Mouse (Mus musculus) fat pad, adult 2 months (tissue): Measurements from ENCODE around the gene Trem3.

Experiments used
- DNase-seq: peaks from one replicate; pipeline ENCODE4 v3.0.0-alpha.2; 2011; ENCODE audit warnings: low read depth, low spot score; ENCODE audit errors: extremely low read depth

Trem3 gene

GRCm38 (mm10) chr17:48247221-48247928 is at the start of gene Trem3:
Trem3 (plus strand) TSS chr17:48247777.
- DNase-seq: no peak

- no peak for DNase-seq
Measured at GRCm38 (mm10) chr17:48203086-48203485, 44.5 kb upstream of the Trem3 start.

DNA sequence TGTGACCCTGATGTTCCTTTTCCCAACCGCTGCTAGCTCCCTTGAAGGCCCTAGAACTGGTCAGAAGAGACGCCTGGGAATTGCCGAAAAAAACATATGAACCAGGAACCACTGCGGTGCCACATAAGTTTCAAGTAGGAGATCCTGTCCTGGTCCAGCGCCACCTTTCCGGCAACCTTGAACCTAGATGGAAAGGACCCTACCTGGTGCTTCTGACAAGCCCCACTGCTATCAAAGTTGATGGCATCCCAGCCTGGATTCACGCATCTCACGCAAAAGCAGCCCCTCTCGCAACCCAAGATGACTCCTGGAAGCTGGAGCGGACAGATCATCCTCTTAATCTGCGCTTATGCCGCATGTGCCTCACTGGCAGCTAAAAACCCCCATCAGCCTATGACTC is 35.0 kb upstream of the Trem3 start:
- DNase-seq: no peak

- DNase-seq: no peak
Measured at GRCm38 (mm10) chr17:48213511-48213910, 34.1 kb upstream of the Trem3 start.

DNA sequence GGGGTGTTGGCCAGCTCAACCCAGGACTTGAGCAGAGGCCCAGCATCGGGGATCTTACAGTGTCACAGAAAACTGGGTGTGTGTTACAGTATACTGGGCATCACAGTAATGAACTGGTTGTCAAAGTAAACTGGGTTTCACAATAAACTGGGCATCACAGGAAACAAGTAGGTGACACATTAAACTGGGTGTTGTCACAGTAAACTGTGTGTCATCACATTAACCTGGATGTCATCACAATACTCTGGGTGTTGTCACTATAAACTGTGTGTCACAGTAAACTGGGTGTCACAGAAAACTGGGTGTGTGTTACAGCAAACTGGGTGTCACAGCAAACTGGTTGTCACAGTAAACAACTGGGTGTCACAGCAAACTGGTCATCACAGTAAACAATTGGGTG is 32.1 kb upstream of the Trem3 start:
- DNase-seq: no peak

- no peak for DNase-seq
Measured at GRCm38 (mm10) chr17:48230680-48231079, 16.9 kb upstream of the Trem3 start.

DNA sequence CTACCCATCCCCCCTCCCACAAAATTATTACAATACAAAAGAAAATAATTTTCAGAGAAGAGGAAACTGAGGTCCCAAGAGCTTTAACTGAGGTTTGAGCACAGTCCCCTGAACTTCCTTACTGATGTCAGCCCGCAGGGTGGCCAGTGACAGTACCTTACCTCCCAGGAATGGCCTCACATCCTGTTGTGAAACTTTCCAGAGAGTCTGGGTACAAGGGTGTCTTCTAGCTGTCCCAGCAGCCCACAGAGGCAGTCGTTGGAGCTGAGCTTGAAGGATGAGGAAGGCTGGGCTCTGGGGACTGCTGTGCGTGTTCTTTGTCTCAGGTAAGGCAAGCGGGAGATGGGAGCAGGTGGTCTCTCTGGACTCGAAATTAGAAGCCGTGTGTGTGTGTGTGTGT is 15.1 kb upstream of the Trem3 start, which contains the start of gene Trem1:
Trem1 (plus strand) TSS at position 251 of the 400 bp plus-strand sequence.
- no peak for DNase-seq

- DNase-seq: no peak
Measured at GRCm38 (mm10) chr17:48233789-48234188, 13.8 kb upstream of the Trem3 start.

DNA sequence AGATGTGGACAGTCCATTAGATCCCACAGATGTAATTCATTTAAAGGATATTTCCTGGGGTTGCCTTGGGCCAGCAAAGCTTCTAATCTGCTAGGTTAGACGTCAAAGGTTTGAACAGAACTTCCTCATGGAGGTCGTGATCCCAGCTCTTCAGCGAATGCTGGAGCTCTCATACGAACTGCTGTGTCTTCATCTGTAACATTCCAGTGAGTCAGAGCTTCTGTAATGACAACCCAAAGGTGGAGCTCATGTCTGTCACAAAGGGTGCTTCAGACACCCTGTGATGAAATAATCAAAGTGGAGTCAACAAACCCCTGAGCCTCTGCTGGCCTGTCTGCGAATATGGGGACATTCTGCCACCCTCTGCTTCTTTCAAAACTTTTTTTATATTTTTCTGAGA is 13.0 kb upstream of the Trem3 start:
- DNase-seq: no peak

GRCm38 (mm10) chr17:48235773-48236370 is 11.7 kb upstream of the Trem3 start:
- no peak for DNase-seq

- no peak for DNase-seq
Measured at GRCm38 (mm10) chr17:48237621-48238020, 10.0 kb upstream of the Trem3 start.

DNA sequence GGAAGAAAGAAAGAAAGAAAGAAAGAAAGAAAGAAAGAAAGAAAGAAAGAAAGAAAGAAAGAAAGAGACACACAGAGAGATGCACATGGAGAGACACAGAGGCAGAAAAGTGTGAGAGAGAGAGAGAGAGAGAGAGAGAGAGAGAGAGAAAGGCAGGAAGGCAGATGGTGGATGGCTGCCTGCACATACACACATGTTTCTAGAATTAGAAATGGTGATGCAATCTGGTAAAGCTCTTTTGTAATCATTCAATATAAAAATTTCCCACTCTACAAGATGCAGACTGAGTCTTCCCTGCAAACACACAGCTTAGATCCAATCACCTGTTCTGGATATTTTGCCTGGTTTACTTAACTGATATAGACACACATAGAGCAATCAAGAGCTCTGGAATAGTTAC is 1.5 kb downstream of the Trem3 start:
- DNase-seq: no peak

DNA sequence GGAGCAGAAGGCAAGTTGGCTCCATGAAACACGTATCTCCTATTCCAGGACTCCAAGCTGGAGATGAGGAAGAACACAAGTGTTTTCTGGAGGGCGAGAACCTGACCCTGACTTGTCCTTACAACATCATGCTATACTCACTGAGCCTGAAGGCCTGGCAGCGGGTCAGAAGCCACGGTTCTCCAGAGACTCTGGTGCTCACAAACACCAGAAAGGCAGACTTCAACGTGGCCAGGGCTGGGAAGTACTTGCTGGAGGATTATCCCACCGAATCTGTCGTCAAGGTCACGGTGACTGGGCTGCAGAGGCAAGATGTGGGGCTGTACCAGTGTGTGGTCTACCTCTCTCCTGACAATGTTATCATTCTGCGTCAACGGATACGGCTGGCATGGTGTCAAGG is 1.9 kb downstream of the Trem3 start:
- no peak for DNase-seq

DNA sequence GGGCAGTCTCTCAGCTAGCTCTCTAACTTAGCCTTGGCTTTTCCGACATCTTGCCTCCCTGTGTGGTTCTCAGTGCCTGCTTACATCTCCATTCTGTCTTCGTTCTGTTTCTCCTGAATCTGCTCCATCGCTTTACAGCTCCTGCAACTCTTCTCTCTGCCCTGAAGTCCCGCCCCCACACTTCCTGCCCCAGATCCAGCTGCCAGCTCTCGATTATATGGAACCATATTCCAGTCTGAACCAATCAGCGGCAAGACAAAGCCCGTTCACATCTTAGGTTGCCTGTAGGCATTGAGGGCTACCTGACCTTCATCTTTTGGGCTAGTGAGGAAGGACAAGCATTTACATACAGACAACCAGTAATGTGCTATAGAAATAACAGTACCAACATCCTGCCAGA is 3.1 kb downstream of the Trem3 start:
- no peak for DNase-seq

- no peak for DNase-seq
Measured at GRCm38 (mm10) chr17:48256575-48256974, 9.0 kb downstream of the Trem3 start.

DNA sequence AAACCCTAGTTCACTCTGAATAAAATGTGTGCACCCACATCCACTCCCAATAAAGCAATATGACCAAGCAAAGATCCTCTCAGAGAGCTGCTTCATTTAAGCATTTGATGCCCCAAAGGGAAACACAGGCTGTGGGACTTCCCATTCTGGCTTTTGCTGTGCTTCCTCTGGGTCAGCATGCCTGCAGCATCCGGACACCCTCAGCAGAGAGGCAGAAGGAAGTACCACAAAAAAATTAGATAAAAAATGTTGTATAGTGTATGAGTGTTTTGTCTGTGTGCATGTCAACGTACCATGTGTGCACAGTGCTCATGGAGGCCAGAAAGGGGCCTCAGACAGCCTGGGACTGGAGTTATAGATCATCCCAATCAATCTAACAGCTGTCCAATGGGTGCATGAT is 14.3 kb downstream of the Trem3 start:
- DNase-seq: no peak

DNA sequence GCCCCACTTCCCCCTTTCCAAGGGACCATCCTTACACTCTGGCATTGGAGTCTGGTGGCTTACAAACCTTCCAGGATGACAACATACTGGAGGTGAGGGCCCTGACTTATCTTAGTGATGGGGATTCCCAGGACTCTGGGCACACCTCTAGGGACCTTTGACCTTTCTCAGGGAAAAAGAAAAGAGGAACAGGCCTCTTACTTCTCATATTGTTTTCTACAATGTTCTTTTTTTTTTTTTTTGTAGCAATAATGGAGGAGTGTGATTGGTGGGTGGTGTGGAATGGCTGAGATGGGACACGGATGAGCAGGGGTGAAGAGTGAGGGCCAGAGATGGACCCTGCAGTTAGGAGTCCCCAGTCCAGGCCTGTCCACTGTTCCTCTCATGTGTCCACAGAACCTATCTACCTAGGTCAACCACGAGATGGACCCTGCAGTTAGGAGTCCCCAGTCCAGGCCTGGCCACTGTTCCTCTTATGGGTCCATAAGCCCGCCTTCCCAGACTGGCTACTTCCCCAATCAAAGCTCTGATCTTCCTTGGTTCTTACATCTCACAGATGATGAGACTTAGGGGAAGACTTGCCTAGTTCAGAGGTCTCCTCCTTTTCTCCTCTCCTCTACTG is 16.3 kb downstream of the Trem3 start, which contains the start of gene Treml4:
Treml4 (plus strand) TSS at position 555 of the 622 bp plus-strand sequence.
- no peak for DNase-seq

- DNase-seq: no peak
Measured at GRCm38 (mm10) chr17:48264662-48265061, 17.1 kb downstream of the Trem3 start.

GRCm38 (mm10) chr17:48266138-48266537 is 18.6 kb downstream of the Trem3 start:
- DNase-seq: no peak

DNA sequence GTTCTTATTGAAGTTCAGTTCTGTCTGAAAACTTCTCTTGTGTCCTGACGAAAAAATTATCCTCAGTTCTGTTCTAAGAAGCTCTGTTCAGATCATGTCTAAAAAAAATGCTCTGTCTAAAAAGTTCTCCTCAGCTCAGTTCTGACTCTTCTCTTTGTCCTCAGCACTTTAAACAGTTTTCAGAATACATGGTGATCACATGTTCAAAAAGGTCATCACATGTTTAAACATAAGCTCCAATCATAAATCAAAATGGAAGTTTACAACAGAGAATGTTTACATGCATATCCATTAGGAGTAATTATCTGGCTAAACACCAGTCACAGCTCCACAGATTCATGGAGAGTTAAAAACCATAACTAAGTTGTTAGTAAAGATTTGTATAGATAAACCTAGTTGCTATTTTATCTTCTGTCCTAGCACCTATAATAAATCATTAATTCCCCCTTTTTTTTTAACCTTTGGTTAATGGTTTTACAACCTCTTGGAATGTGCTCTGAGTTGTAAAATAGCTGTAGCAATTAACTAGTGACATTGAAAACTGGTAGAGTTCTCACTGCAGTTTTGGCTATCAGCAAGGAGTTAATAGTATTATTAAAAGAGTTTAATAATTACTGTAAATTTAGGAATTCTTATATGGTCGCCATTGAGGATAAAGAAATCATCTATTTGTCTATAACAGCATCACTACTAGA is 19.2 kb downstream of the Trem3 start:
- no peak for DNase-seq

DNA sequence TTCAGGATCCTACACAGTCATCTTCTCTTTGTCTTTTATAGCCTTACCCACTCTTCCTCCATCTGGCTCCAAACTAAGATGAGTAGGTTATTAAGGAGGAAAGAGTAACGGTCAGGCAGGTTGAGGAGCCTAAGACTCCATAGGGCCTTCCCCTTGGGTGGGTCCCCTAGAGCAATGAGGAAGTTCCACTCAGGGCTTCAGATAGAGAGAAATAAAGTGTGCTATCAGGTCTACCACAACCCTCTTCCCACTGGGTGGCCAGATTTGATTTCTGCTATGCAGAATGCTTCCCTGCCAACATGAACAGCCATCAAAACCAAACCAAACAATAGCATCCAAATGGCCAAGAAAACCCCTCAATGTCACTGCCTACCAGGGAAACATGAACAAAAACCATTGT is 20.0 kb downstream of the Trem3 start:
- no peak for DNase-seq

DNA sequence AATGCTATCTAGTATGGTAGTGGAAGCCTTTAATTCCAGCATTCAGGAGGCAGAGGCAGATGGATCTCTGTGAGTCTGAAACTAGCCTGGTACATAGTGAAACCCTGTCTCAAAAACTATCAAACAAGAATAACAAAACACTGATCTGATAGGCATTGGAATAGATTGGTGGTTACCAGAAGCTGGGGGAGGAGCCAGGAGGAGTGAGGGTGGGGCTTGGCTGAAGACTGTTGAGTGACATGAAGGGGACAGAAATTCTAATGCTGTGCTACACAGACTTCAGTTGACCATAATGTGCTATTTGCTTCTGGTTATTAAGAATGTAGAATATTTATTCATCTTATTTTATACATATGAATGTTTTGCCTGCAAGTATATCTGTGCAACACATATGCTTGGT is 20.7 kb downstream of the Trem3 start:
- DNase-seq: no peak
